Mouse (Mus musculus): Measurements from ENCODE around the gene Prkca. TPM values are rescaled to one million over a fixed set of nuclear protein-coding genes. Genes with fewer than 3 reads are reported as not detected.
A peak's percentile ranks its signal among the peaks of the same experiment; 100 is the strongest.

Gene Prkca
- polyA plus RNA-seq, 1 experiment from 2014 or later: 8.6 TPM

GRCm38 (mm10) chr11:107989241-107989640, 354.5 kb downstream of the Prkca start:
- Histone ChIP-seq H3K4me2 (no peak overlapping the region), H3K9ac (no peak overlapping the region), H3K4me1 (replicated peaks) (peaks cover 8% of the 10 kb centered on the region; the same call in 1 of the 2 replicates), H3K9me3 (no peaks in the 10 kb centered on the region), H3K36me3 (no peaks in the 10 kb centered on the region), H3K4me3 (no peak overlapping the region), H3K27me3 (no peaks in the 10 kb centered on the region), H3K27ac (replicated peaks) (no peak overlapping the region)
- no peak for ATAC-seq (ENCODE audit: low FRiP score, low read depth)
- 84% methylated on average over 6 of the region's 6 CpGs for WGBS

DNA sequence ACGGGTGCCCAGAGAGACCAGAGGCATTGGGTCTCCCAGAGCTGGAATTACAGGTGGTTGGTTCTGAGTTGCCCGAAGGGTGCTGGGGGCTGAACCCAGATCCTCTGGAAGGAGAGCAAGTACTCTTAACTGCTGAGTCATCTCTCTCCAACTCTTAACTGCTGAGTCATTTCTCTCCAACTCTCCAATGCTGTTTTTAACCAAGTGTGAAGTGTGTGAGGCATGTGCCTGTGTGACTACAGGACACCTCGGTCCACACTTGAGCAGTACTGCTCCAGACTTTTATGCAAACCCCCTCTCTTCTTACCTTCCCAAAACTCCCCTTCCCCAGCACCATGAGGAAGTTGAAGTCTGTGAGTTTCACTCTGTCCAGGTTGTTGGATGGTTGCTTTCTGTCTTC, 357.8 kb downstream of the Prkca start:
- no peaks in the 10 kb centered on the region for H3K27me3 ChIP-seq
- no peak overlapping the region for H3K9ac ChIP-seq
- H3K4me2 ChIP-seq: no peak overlapping the region
- no peaks in the 10 kb centered on the region for H3K36me3 ChIP-seq
- H3K9me3 ChIP-seq: no peaks in the 10 kb centered on the region
- no peak for ATAC-seq (ENCODE audit: low FRiP score, low read depth)
- H3K27ac ChIP-seq (replicated peaks): no peak overlapping the region
- H3K4me3 ChIP-seq: no peak overlapping the region
- WGBS: 95% methylated on average over 3 of the region's 3 CpGs
- peaks cover 4% of the 10 kb centered on the region for H3K4me1 ChIP-seq (replicated peaks)

DNA sequence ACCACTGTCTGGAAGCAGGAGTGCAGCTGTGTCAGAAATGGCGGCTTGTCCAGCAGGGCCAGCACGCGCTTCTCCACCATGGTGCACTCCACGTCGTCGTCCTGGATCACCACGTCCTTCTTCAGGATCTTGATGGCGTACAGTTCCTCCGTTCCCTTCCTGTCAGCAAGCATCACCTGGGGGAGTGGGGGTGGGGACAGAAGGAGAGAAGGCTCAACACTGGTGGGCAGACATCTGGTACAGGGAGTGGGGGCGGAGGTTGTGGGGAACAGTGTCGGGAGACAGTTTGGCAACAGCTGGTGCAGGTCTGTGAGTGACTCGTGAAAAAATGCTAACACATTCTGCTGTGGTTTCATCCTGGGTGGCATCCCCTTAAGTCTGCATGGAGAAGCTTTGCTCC, 359.8 kb downstream of the Prkca start:
- WGBS: 86% methylated on average over 12 of the region's 12 CpGs
- Histone ChIP-seq H3K4me3 (no peak overlapping the region), H3K36me3 (no peaks in the 10 kb centered on the region), H3K27ac (replicated peaks) (no peak overlapping the region), H3K27me3 (no peaks in the 10 kb centered on the region), H3K4me2 (no peak overlapping the region), H3K9ac (no peak overlapping the region), H3K9me3 (no peaks in the 10 kb centered on the region), H3K4me1 (replicated peaks) (peaks cover 24% of the 10 kb centered on the region)
- no peak for ATAC-seq (ENCODE audit: low FRiP score, low read depth)

DNA sequence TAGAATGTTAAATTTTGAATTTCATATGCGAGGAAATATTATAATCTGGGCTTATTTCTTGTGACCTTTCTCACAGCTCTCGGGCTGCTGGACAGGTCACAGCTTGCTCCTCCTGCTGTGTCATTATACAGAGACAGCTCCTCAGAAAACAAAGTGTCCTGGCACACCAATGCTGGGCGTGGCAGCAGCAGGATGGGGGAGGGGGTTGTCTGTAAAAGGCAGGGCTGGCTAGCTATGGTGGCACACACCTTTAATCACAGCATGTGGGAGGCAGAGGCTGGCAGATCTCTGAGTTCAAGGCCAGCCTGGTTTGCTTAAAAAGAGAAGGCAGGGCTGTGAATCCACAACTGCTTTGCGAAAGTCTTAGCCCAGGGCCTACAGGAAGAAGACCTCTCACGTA, 360.5 kb downstream of the Prkca start:
- H3K4me3 ChIP-seq: no peak overlapping the region
- no peak for ATAC-seq (ENCODE audit: low FRiP score, low read depth)
- no peak overlapping the region for H3K4me2 ChIP-seq
- H3K36me3 ChIP-seq: no peaks in the 10 kb centered on the region
- H3K27me3 ChIP-seq: no peaks in the 10 kb centered on the region
- WGBS: 50% methylated on average over 5 of the region's 5 CpGs
- H3K27ac ChIP-seq (replicated peaks): no peak overlapping the region
- H3K4me1 ChIP-seq (replicated peaks): peaks cover 25% of the 10 kb centered on the region
- no peaks in the 10 kb centered on the region for H3K9me3 ChIP-seq
- no peak overlapping the region for H3K9ac ChIP-seq

- H3K9me3 ChIP-seq: no peaks in the 10 kb centered on the region
- no peaks in the 10 kb centered on the region for H3K36me3 ChIP-seq
- 14% methylated on average over 16 of the region's 16 CpGs for WGBS
- H3K4me2 ChIP-seq: peak overlapping the region; percentile 21
- no peak overlapping the region for H3K27ac ChIP-seq (replicated peaks)
- peaks cover 25% of the 10 kb centered on the region for H3K4me1 ChIP-seq (replicated peaks)
- H3K4me3 ChIP-seq: no peak overlapping the region
- no peak overlapping the region for H3K9ac ChIP-seq
- 0 out of 2 replicates have a peak, but pooled peaks cover 2% of the 10 kb centered on the region for H3K27me3 ChIP-seq
- ATAC-seq (ENCODE audit: low FRiP score, low read depth): peak; percentile 79; the same call in 1 of the 2 replicates
Measured at GRCm38 (mm10) chr11:107982225-107982896, 361.4 kb downstream of the Prkca start.

DNA sequence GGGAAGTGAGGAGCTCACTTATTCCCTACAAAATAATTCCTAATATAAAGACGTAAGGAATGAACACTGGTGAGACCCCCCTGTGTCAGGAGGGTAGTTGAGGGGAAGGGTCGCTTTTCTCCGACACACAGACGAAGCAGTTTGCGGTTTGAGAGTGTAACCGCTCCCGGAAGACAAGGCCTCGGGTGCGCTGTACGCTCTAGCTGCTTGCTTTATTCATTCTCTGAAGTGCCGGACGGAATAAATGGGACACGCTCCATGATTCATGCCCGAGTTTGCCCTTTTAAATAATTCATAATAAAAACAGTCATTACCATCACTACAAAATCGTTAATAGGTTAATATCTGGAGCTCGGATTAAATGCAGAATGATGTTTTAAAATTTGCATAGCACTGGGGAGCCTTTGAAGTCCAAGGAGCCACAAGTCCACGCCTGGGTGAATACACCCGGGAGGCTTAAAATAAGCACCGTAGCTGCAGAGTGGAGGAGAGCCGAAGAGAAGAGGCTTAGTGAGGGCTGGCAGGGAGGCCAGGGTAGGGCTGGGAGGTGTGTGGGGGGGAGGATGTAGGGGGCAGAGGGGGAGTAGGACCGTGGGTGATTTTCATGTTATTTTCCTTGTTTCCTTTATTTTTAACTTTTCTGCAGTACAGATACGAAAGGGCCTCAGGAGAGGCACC, 364.1 kb downstream of the Prkca start:
- Histone ChIP-seq H3K4me3 (no peak overlapping the region), H3K4me1 (replicated peaks) (peaks cover 25% of the 10 kb centered on the region), H3K27ac (replicated peaks) (no peak overlapping the region), H3K27me3 (0 out of 2 replicates have a peak, but pooled peaks cover 2% of the 10 kb centered on the region), H3K9ac (no peak overlapping the region), H3K36me3 (no peaks in the 10 kb centered on the region), H3K9me3 (no peaks in the 10 kb centered on the region), H3K4me2 (no peak overlapping the region)
- ATAC-seq (ENCODE audit: low FRiP score, low read depth): no peak
- WGBS: 20% methylated on average over 22 of the region's 22 CpGs

GRCm38 (mm10) chr11:107969943-107970342, 373.8 kb downstream of the Prkca start:
- Histone ChIP-seq H3K4me3 (no peak overlapping the region), H3K4me1 (replicated peaks) (peaks cover 35% of the 10 kb centered on the region), H3K27me3 (no peaks in the 10 kb centered on the region), H3K9ac (no peak overlapping the region), H3K27ac (replicated peaks) (0 out of 2 replicates have a peak overlapping the region, but pooled peaks have one; percentile 4), H3K9me3 (no peaks in the 10 kb centered on the region), H3K36me3 (no peaks in the 10 kb centered on the region), H3K4me2 (no peak overlapping the region)
- no peak for ATAC-seq (ENCODE audit: low FRiP score, low read depth)
- 36% methylated on average over 10 of the region's 10 CpGs for WGBS

DNA sequence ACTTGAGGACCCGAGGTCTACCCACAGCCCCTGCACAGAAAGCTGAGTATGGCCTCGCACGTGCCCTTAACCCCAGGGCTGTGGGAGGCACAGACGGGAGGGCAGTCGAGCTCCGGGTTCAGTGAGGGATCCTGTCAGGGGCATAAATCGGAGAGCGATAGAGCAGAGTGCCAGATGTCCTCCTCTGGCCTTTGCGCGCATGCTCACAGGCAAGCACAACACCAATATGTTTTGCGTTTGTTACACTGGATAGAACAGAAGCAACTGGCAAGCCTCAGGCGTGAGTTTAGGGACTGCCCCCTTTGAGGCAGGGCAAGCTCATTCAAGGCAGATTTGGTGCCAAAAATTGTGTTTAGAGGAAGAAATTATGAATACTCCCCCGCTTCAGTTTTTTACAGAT, 375.6 kb downstream of the Prkca start:
- peaks cover 35% of the 10 kb centered on the region for H3K4me1 ChIP-seq (replicated peaks)
- WGBS: 50% methylated on average over 13 of the region's 13 CpGs

GRCm38 (mm10) chr11:107966229-107966628, 377.5 kb downstream of the Prkca start:
- peak overlapping the region; percentile 27; the same call in 1 of the 2 replicates for H3K27ac ChIP-seq (replicated peaks)
- ATAC-seq (ENCODE audit: low FRiP score, low read depth): no peak
- H3K27me3 ChIP-seq: no peaks in the 10 kb centered on the region
- WGBS: 65% methylated on average over 4 of the region's 4 CpGs
- H3K4me3 ChIP-seq: no peak overlapping the region
- H3K36me3 ChIP-seq: no peaks in the 10 kb centered on the region
- no peak overlapping the region for H3K9ac ChIP-seq
- no peaks in the 10 kb centered on the region for H3K9me3 ChIP-seq
- peaks cover 35% of the 10 kb centered on the region for H3K4me1 ChIP-seq (replicated peaks)
- no peak overlapping the region for H3K4me2 ChIP-seq

More for the DNA sequence above, 375.6 kb downstream of the Prkca start:
- no peak overlapping the region for H3K4me2 ChIP-seq
- no peaks in the 10 kb centered on the region for H3K27me3 ChIP-seq
- no peak overlapping the region for H3K9ac ChIP-seq
- no peaks in the 10 kb centered on the region for H3K9me3 ChIP-seq
- H3K4me3 ChIP-seq: no peak overlapping the region
- no peak overlapping the region for H3K27ac ChIP-seq (replicated peaks)
- ATAC-seq (ENCODE audit: low FRiP score, low read depth): no peak
- no peaks in the 10 kb centered on the region for H3K36me3 ChIP-seq

DNA sequence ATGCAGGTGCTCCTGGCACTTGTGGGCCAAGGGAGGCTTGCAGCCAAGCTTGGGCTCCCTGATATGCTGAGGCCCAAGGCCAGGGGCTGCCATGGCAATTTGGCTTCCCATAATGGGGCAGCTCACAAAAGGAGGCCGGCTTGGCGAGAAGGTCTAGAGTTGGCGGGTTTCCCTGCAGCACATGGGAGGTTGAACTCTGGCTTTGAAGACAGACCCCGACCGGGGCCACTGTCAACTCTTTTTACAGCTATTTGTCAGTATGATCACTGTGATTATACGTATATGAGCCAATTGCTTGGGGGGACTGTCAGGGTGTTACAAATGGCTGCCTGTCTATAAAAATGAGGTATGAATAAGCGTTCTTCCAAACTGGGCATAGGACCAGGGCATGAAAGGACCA, 378.3 kb downstream of the Prkca start:
- no peak overlapping the region for H3K4me3 ChIP-seq
- no peak overlapping the region for H3K9ac ChIP-seq
- no peaks in the 10 kb centered on the region for H3K27me3 ChIP-seq
- H3K4me2 ChIP-seq: no peak overlapping the region
- H3K9me3 ChIP-seq: no peaks in the 10 kb centered on the region
- peak overlapping the region; percentile 27; the same call in 1 of the 2 replicates for H3K27ac ChIP-seq (replicated peaks)
- peak; percentile 90 for ATAC-seq (ENCODE audit: low FRiP score, low read depth)
- 52% methylated on average over 7 of the region's 7 CpGs for WGBS
- H3K36me3 ChIP-seq: peaks cover 7% of the 10 kb centered on the region; the same call in 1 of the 2 replicates
- peaks cover 32% of the 10 kb centered on the region for H3K4me1 ChIP-seq (replicated peaks)

DNA sequence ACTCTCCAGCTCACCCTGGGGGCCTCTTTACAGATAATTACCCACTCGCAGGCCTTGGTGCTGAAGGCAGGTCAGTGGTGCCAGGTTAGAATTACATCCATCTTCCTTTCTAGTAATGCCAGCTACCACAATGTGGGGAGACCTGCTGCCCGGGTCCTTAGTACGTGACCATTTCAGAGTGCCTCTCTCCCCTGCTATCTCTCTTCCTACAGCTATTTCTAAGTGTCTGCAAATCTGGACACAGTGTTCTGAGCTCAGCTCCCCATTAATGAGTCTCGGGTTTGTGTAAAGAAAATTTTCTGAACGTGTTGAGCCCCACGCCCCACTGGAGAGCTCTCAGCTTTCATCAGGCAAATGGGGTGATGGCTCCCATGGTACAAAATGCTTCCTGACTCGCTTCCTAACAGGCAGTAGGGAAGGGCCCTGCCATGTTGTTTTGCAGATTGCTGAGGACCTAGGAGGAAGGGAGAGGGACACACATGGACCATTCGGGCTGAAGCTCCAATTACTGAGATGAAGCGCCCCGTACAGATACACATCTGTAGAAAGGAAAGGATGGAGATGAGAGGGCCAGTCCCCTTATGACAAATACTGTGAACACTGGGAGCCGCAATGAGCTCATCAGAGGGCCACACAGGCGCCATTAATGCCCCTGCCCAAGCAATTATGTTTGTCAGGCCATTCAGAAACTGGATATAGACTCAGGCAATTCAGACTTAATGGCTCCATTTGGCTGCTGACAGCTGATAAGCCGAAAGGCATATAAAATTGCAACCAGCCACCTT, 386.0 kb downstream of the Prkca start:
- H3K4me1 ChIP-seq (replicated peaks): peaks cover 13% of the 10 kb centered on the region; the same call in 1 of the 2 replicates

More for the DNA sequence above, 386.0 kb downstream of the Prkca start:
- Histone ChIP-seq H3K4me3 (no peak overlapping the region), H3K27me3 (no peaks in the 10 kb centered on the region), H3K27ac (replicated peaks) (peak overlapping the region; percentile 47), H3K4me2 (no peak overlapping the region), H3K9me3 (no peaks in the 10 kb centered on the region), H3K9ac (no peak overlapping the region), H3K36me3 (peaks cover 10% of the 10 kb centered on the region)
- peak; percentile 60; the same call in 1 of the 2 replicates for ATAC-seq (ENCODE audit: low FRiP score, low read depth)
- WGBS: 55% methylated on average over 13 of the region's 13 CpGs
